Mouse (Mus musculus) myocyte (in vitro differentiated cells): ENCODE measurements around the gene Nrk. TPM values are rescaled to one million over a fixed set of nuclear protein-coding genes. Genes with fewer than 3 reads are reported as not detected.

Experiments used
- H3K27me3 ChIP-seq: one replicate; pipeline ENCODE4 v1.6.1; 2011; ENCODE audit not compliant: control insufficient read depth, insufficient read depth, insufficient read length
- H3K36me3 ChIP-seq: one replicate; pipeline ENCODE4 v1.6.1; 2011; ENCODE audit not compliant: control insufficient read depth, insufficient read depth
- H3K4me2 ChIP-seq: one replicate; pipeline ENCODE4 v1.6.1; 2011; ENCODE audit warnings: low read depth, control low read depth
- H3K4me3 ChIP-seq: one replicate; pipeline ENCODE4 v1.5.1; 2011; ENCODE audit warnings: mild to moderate bottlenecking, control low read depth, moderate library complexity
- H3K79me2 ChIP-seq: one replicate; pipeline ENCODE4 v1.6.1; 2011; ENCODE audit not compliant: control insufficient read depth, insufficient read depth
- H3ac ChIP-seq: one replicate; pipeline ENCODE4 v1.6.1; 2011; ENCODE audit not compliant: control insufficient read depth, insufficient read length
- CEBPB ChIP-seq: IDR thresholded peaks from 2 replicates; pipeline ENCODE4 v1.6.1; 2011; ENCODE audit warnings: mild to moderate bottlenecking, moderate library complexity; ENCODE audit not compliant: poor library complexity, insufficient read depth, severe bottlenecking
- E2F4 ChIP-seq: IDR thresholded peaks from one replicate; pipeline ENCODE4 v1.6.1; 2011; ENCODE audit warnings: mild to moderate bottlenecking, control low read depth, moderate library complexity; ENCODE audit not compliant: insufficient read depth
- MAX ChIP-seq: IDR thresholded peaks from one replicate; pipeline ENCODE4 v1.6.1; 2011; ENCODE audit warnings: low read depth, mild to moderate bottlenecking, control low read depth
- MYOD1 ChIP-seq, 3 experiments: IDR thresholded peaks; one replicate each; pipeline ENCODE4 v1.6.1; 2011; ENCODE audit warnings: control low read depth in 2 of 3, low read depth in 2 of 3, mild to moderate bottlenecking in 2 of 3, moderate library complexity in 1 of 3; ENCODE audit not compliant: insufficient read length in 2 of 3, control insufficient read depth in 1 of 3
- MYOG ChIP-seq, 3 experiments: IDR thresholded peaks; one replicate each; pipeline ENCODE4 v1.6.1; 2011; ENCODE audit warnings: control low read depth in 2 of 3, low read depth in 2 of 3, mild to moderate bottlenecking in 2 of 3; ENCODE audit not compliant: insufficient read length in 2 of 3, control insufficient read depth in 1 of 3, insufficient read depth in 1 of 3
- POLR2A ChIP-seq: IDR thresholded peaks from one replicate; pipeline ENCODE4 v1.6.1; 2011; ENCODE audit warnings: low read depth, mild to moderate bottlenecking, control low read depth, moderate library complexity; ENCODE audit not compliant: insufficient read length
- POLR2AphosphoS2 ChIP-seq: IDR thresholded peaks from one replicate; pipeline ENCODE4 v1.6.1; 2011; ENCODE audit warnings: low read depth, control low read depth; ENCODE audit not compliant: insufficient read length
- REST ChIP-seq: IDR thresholded peaks from one replicate; pipeline ENCODE4 v1.6.1; 2011; ENCODE audit warnings: mild to moderate bottlenecking, control low read depth, moderate library complexity; ENCODE audit not compliant: insufficient read depth, insufficient read length
- SRF ChIP-seq: IDR thresholded peaks from one replicate; pipeline ENCODE4 v1.6.1; 2011; ENCODE audit warnings: low read depth; ENCODE audit not compliant: control insufficient read depth, insufficient read length
- TCF12 ChIP-seq: IDR thresholded peaks from one replicate; pipeline ENCODE4 v1.6.1; 2011; ENCODE audit warnings: mild to moderate bottlenecking, control low read depth; ENCODE audit not compliant: poor library complexity, insufficient read depth, severe bottlenecking
- TCF3 ChIP-seq: IDR thresholded peaks from one replicate; pipeline ENCODE4 v1.6.1; 2011; ENCODE audit warnings: low read depth, control low read depth; ENCODE audit not compliant: insufficient read length
- USF1 ChIP-seq: IDR thresholded peaks from one replicate; pipeline ENCODE4 v1.6.1; 2011; ENCODE audit warnings: low read depth, mild to moderate bottlenecking, control low read depth, moderate library complexity
- polyA plus RNA-seq: library from polyadenylated mRNA; unstranded; fragments of >200 nt; fragmentation: generic; extraction: Trizol; gene quantifications from one replicate; pipeline ENCODE4 v1.2.1, GENCODE M21; 2012; ENCODE audit warnings: missing spikeins

The Nrk gene
- polyA plus RNA-seq, 1 experiment, result 0.07 TPM

GRCm38 (mm10) chrX:138960713-138961112, 46.5 kb downstream of the Nrk start:
- no peak for TF ChIP-seq MAX
- TF ChIP-seq TCF12, result no peak
- no peak for TF ChIP-seq USF1
- no peak for TF ChIP-seq E2F4
- Histone ChIP-seq H3K79me2 (no peaks in the 10 kb centered on the region), H3K27me3 (no peaks in the 10 kb centered on the region), H3K4me3 (no peak overlapping the region), H3K36me3 (no peaks in the 10 kb centered on the region), H3K4me2 (no peak overlapping the region), H3ac (no peak overlapping the region)

GRCm38 (mm10) chrX:138978501-138978900, 64.3 kb downstream of the Nrk start:
- H3K36me3 ChIP-seq, result no peaks in the 10 kb centered on the region
- no peak overlapping the region for H3ac ChIP-seq
- TF ChIP-seq TCF12 (no peak), POLR2A (no peak), MAX (no peak), MYOG (IDR thresholded peaks at IDR 0.05; ENCODE audit: control insufficient read depth in 1 of 3, insufficient read depth in 1 of 3, insufficient read length in 2 of 3, low read depth in 2 of 3) (no peak), CEBPB (no peak)
- no peak overlapping the region for H3K4me2 ChIP-seq
- H3K27me3 ChIP-seq, result no peaks in the 10 kb centered on the region
- H3K4me3 ChIP-seq, result no peak overlapping the region
- no peaks in the 10 kb centered on the region for H3K79me2 ChIP-seq

GRCm38 (mm10) chrX:138979249-138979648, 65.0 kb downstream of the Nrk start:
- H3ac ChIP-seq, result no peak overlapping the region
- H3K4me2 ChIP-seq, result no peak overlapping the region
- H3K4me3 ChIP-seq, result no peak overlapping the region
- no peaks in the 10 kb centered on the region for H3K79me2 ChIP-seq
- no peaks in the 10 kb centered on the region for H3K36me3 ChIP-seq
- TF ChIP-seq REST, result no peak
- TF ChIP-seq MAX, result no peak
- no peak for TF ChIP-seq E2F4
- TF ChIP-seq POLR2A, result no peak
- H3K27me3 ChIP-seq, result no peaks in the 10 kb centered on the region

GRCm38 (mm10) chrX:139014524-139014923, 100.3 kb downstream of the Nrk start:
- TF ChIP-seq USF1 (no peak), POLR2AphosphoS2 (no peak)
- no peak overlapping the region for H3ac ChIP-seq
- H3K4me3 ChIP-seq, result no peak overlapping the region
- H3K27me3 ChIP-seq, result no peaks in the 10 kb centered on the region
- H3K79me2 ChIP-seq, result no peaks in the 10 kb centered on the region
- H3K4me2 ChIP-seq, result no peak overlapping the region
- no peaks in the 10 kb centered on the region for H3K36me3 ChIP-seq

- no peak for TF ChIP-seq REST
- no peak for TF ChIP-seq MAX
- no peak for TF ChIP-seq USF1
- no peak for TF ChIP-seq SRF
- TF ChIP-seq E2F4, result no peak
- no peak for TF ChIP-seq POLR2A
- TF ChIP-seq POLR2AphosphoS2, result no peak
- TF ChIP-seq MYOD1 (IDR thresholded peaks at IDR 0.05; ENCODE audit: control insufficient read depth in 1 of 3, insufficient read length in 2 of 3, low read depth in 2 of 3), result no peak
- no peak for TF ChIP-seq MYOG (IDR thresholded peaks at IDR 0.05; ENCODE audit: control insufficient read depth in 1 of 3, insufficient read depth in 1 of 3, insufficient read length in 2 of 3, low read depth in 2 of 3)
- no peak for TF ChIP-seq TCF3
- TF ChIP-seq CEBPB, result no peak
- TF ChIP-seq TCF12, result no peak
- Histone ChIP-seq H3K27me3 (no peaks in the 10 kb centered on the region), H3K36me3 (no peaks in the 10 kb centered on the region)
Measured at GRCm38 (mm10) chrX:139016540-139016939, 102.3 kb downstream of the Nrk start.

GRCm38 (mm10) chrX:139026532-139027097, 112.4 kb downstream of the Nrk start:
- no peaks in the 10 kb centered on the region for H3K36me3 ChIP-seq
- H3K27me3 ChIP-seq, result no peaks in the 10 kb centered on the region
- H3K4me3 ChIP-seq, result no peak overlapping the region
- TF ChIP-seq MAX, result no peak
- no peak for TF ChIP-seq MYOG (IDR thresholded peaks at IDR 0.05; ENCODE audit: control insufficient read depth in 1 of 3, insufficient read depth in 1 of 3, insufficient read length in 2 of 3, low read depth in 2 of 3)
- TF ChIP-seq TCF3, result no peak
- TF ChIP-seq REST, result no peak
- no peak for TF ChIP-seq USF1
- no peaks in the 10 kb centered on the region for H3K79me2 ChIP-seq
- H3K4me2 ChIP-seq, result peak overlapping the region; percentile 18
- no peak overlapping the region for H3ac ChIP-seq

More at GRCm38 (mm10) chrX:139016540-139016939, 102.3 kb downstream of the Nrk start:
- Histone ChIP-seq H3ac (no peak overlapping the region), H3K79me2 (no peaks in the 10 kb centered on the region), H3K4me2 (no peak overlapping the region), H3K4me3 (no peak overlapping the region)
